Comparison of ENCODE assay signal across 30 mouse cellular contexts in genomic region chr12:98039677-98040076, GRCm38 (mm10).
"Had no signal": no experiment of that assay in that cellular context is flagged by ENCODE, and none has a peak within 500 bp of the region (broad histone marks: within the 10 kb centered on the region; RNA-seq: fewer than 3 reads in every experiment).

No protein-coding gene starts in this region.

- DNase-seq: left cerebral cortex, postnatal 4 days; liver; liver, embryonic 13.5 days; liver, postnatal 0 days; lung, adult 18-20 months; lung, adult 2 months; lung, embryonic 14.5 days; lung, postnatal 10 days; lung, postnatal 14 days; lung, postnatal 36 days; lung, postnatal 4 days; midbrain, embryonic 14.5 days had no signal

- H3K36me3 ChIP-seq: limb, embryonic 10.5 days; limb, embryonic 12.5 days; limb, embryonic 13.5 days; limb, embryonic 15.5 days; liver, embryonic 12.5 days; liver, embryonic 13.5 days; liver, embryonic 15.5 days; lung, embryonic 15.5 days; midbrain, embryonic 10.5 days; midbrain, embryonic 12.5 days; midbrain, embryonic 13.5 days; midbrain, embryonic 15.5 days; neural tube, embryonic 12.5 days had no signal

- ATAC-seq: liver, embryonic 12.5 days; liver, postnatal 0 days; lung, postnatal 0 days; midbrain, embryonic 13.5 days; midbrain, embryonic 15.5 days; midbrain, embryonic 16.5 days had no signal

- H3K27me3 ChIP-seq: limb, embryonic 12.5 days; limb, embryonic 13.5 days; limb, embryonic 15.5 days; liver, embryonic 12.5 days; liver, embryonic 13.5 days; liver, embryonic 15.5 days; lung, embryonic 15.5 days; megakaryocyte, embryonic 14.5 days; midbrain, embryonic 12.5 days; midbrain, embryonic 13.5 days; midbrain, embryonic 15.5 days; neural tube, embryonic 12.5 days had no signal

- H3K4me1 ChIP-seq: limb, embryonic 10.5 days; limb, embryonic 12.5 days; limb, embryonic 13.5 days; limb, embryonic 15.5 days; liver, embryonic 12.5 days; liver, embryonic 13.5 days; liver, embryonic 15.5 days; lung, embryonic 15.5 days; midbrain, embryonic 10.5 days; midbrain, embryonic 12.5 days; midbrain, embryonic 15.5 days; neural tube, embryonic 12.5 days had no signal

- H3K4me3 ChIP-seq: limb, embryonic 10.5 days; limb, embryonic 12.5 days; limb, embryonic 13.5 days; limb, embryonic 15.5 days; liver, embryonic 12.5 days; liver, embryonic 13.5 days; liver, embryonic 15.5 days; lung, embryonic 15.5 days; megakaryocyte, embryonic 14.5 days; midbrain, embryonic 10.5 days; midbrain, embryonic 12.5 days; midbrain, embryonic 13.5 days; midbrain, embryonic 15.5 days; myocyte; neural tube, embryonic 12.5 days had no signal

- H3K9me3 ChIP-seq: limb, embryonic 10.5 days; limb, embryonic 12.5 days; limb, embryonic 13.5 days; limb, embryonic 15.5 days; liver, embryonic 12.5 days; liver, embryonic 13.5 days; liver, embryonic 15.5 days; lung, embryonic 15.5 days; midbrain, embryonic 10.5 days; midbrain, embryonic 12.5 days; midbrain, embryonic 13.5 days; midbrain, embryonic 15.5 days; neural tube, embryonic 12.5 days had no signal

- H3K27ac ChIP-seq: limb, embryonic 10.5 days; limb, embryonic 12.5 days; limb, embryonic 13.5 days; limb, embryonic 15.5 days; liver, embryonic 12.5 days; liver, embryonic 13.5 days; liver, embryonic 14.5 days; liver, embryonic 15.5 days; lung, embryonic 15.5 days; macrophage; midbrain, embryonic 10.5 days; midbrain, embryonic 12.5 days; midbrain, embryonic 13.5 days; midbrain, embryonic 15.5 days; neural tube, embryonic 12.5 days had no signal
